Mouse (Mus musculus) monocyte, adult 59 days (primary cell): ENCODE measurements around the gene Cyp4f16. TPM values are rescaled to one million over a fixed set of nuclear protein-coding genes. Genes with fewer than 3 reads are reported as not detected.

Source experiments
- total RNA-seq, 2 experiments: library from RNA; stranded (reverse); gene quantifications; one replicate each; pipeline ENCODE4 v1.2.4; 2023

Gene Cyp4f16
- total RNA-seq: 100 to 1,000 TPM; 134 to 138 TPM

GRCm38 (mm10) chr17:32536051-32536866 lies at the start of gene Cyp4f16:
Cyp4f16 (plus strand) TSS chr17:32536558.

GRCm38 (mm10) chr17:32505851-32506728 lies 30.3 kb upstream of the Cyp4f16 start, which contains the start of gene Cyp4f17:
Cyp4f17 (plus strand) TSS chr17:32506050.

Other genes starting within 250 kb of the Cyp4f16 start
- gene Akap8, start 215.3 kb upstream of the Cyp4f16 start, total RNA-seq: 100 to 1,000 TPM; 134 to 141 TPM
- gene Akap8l, start 186.0 kb upstream of the Cyp4f16 start, total RNA-seq: 10 to 100 TPM; 81.7 to 94.4 TPM
- gene Wiz, start 147.1 kb upstream of the Cyp4f16 start, total RNA-seq: 10 to 100 TPM; 30.7 to 31.2 TPM
- gene Rasal3, start 133.0 kb upstream of the Cyp4f16 start, total RNA-seq: 10 to 100 TPM; 33.3 to 40.7 TPM
- gene Pglyrp2, start 112.4 kb upstream of the Cyp4f16 start, total RNA-seq: under 1 TPM; 0.36 to 0.45 TPM
- not detected for gene Cyp4f39, start 83.8 kb upstream of the Cyp4f16 start, total RNA-seq
- gene Cyp4f17, start 30.5 kb upstream of the Cyp4f16 start, total RNA-seq: under 1 TPM; 0.37 to 0.76 TPM
- gene Cyp4f37, start 84.8 kb downstream of the Cyp4f16 start, total RNA-seq: 10 to 100 TPM; 12.3 to 15.2 TPM
- not detected for gene Cyp4f40, start 122.3 kb downstream of the Cyp4f16 start, total RNA-seq
- gene Cyp4f15, start 149.1 kb downstream of the Cyp4f16 start, total RNA-seq: not detected